Mouse (Mus musculus): Measurements from ENCODE around the gene Polr2l.

The Polr2l gene

GRCm38 (mm10) chr7:141432741-141433516, 42.0 kb downstream of the Polr2l start:
- DNase-seq (ENCODE audit: low read depth, low spot score), result no peak

GRCm38 (mm10) chr7:141432186-141432611, 42.7 kb downstream of the Polr2l start:
- no peak for DNase-seq (ENCODE audit: low read depth, low spot score)

GRCm38 (mm10) chr7:141431434-141432185, 43.3 kb downstream of the Polr2l start:
- DNase-seq (ENCODE audit: low read depth, low spot score), result no peak

GRCm38 (mm10) chr7:141430585-141431240, 44.2 kb downstream of the Polr2l start:
- DNase-seq (ENCODE audit: low read depth, low spot score), result no peak

- DNase-seq (ENCODE audit: low read depth, low spot score), result no peak
Observed at GRCm38 (mm10) chr7:141429840-141430584, 44.9 kb downstream of the Polr2l start.

GRCm38 (mm10) chr7:141429310-141429709, 45.6 kb downstream of the Polr2l start, which contains the start of gene Cend1:
Gene Cend1, minus strand, starts transcription at chr7:141429491.
- DNase-seq (ENCODE audit: low read depth, low spot score), result peak; percentile 59

- no peak for DNase-seq (ENCODE audit: low read depth, low spot score)
Observed at GRCm38 (mm10) chr7:141428701-141429100, 46.2 kb downstream of the Polr2l start.

GRCm38 (mm10) chr7:141426948-141427730, 47.8 kb downstream of the Polr2l start:
- DNase-seq (ENCODE audit: low read depth, low spot score), result no peak

- DNase-seq (ENCODE audit: low read depth, low spot score), result no peak
Observed at GRCm38 (mm10) chr7:141423811-141424210, 51.1 kb downstream of the Polr2l start.
